Mouse (Mus musculus): ENCODE data around the gene Slc5a5. TPM values are rescaled to one million over a fixed set of nuclear protein-coding genes. Genes with fewer than 3 reads are reported as not detected.
"Not testable (repeated sequence)": the region's sequence is repeated elsewhere in the genome, so short reads cannot be mapped to it uniquely, and the experiment has no call there.

Slc5a5 gene
- total RNA-seq, 2 experiments from 2014 or later = 0.11 TPM; not detected in 1

GRCm38 (mm10) chr8:70902211-70902610, 9.7 kb upstream of the Slc5a5 start:
- no peak for DNase-seq

- DNase-seq = no peak
These were observed 8.4 kb upstream of the Slc5a5 start for GRCm38 (mm10) chr8:70900872-70901387.

- DNase-seq = no peak
These were observed 6.7 kb upstream of the Slc5a5 start for GRCm38 (mm10) chr8:70899226-70899625.

GRCm38 (mm10) chr8:70898661-70899198, 6.2 kb upstream of the Slc5a5 start:
- no peak for DNase-seq

GRCm38 (mm10) chr8:70897681-70898413, 5.3 kb upstream of the Slc5a5 start:
- DNase-seq = peak; percentile 91

- DNase-seq = peak; percentile 93
These were observed 4.6 kb upstream of the Slc5a5 start, which contains the start of gene Rpl18a for GRCm38 (mm10) chr8:70897021-70897680. Rpl18a (minus strand) TSS chr8:70897412.

- DNase-seq = no peak
These were observed 3.9 kb upstream of the Slc5a5 start for GRCm38 (mm10) chr8:70896316-70897020.

GRCm38 (mm10) chr8:70895571-70896259, 3.2 kb upstream of the Slc5a5 start:
- not testable (repeated sequence) for DNase-seq

- no peak for DNase-seq
These were observed 2.4 kb upstream of the Slc5a5 start for GRCm38 (mm10) chr8:70894771-70895545.

GRCm38 (mm10) chr8:70894385-70894720, 1.8 kb upstream of the Slc5a5 start:
- DNase-seq = no peak

GRCm38 (mm10) chr8:70893656-70894384, 1.3 kb upstream of the Slc5a5 start:
- DNase-seq = peak; percentile 88

GRCm38 (mm10) chr8:70892896-70893655, 519 bp upstream of the Slc5a5 start:
- DNase-seq = no peak

- DNase-seq = no peak
These were observed 1.2 kb downstream of the Slc5a5 start for GRCm38 (mm10) chr8:70891356-70891755.

GRCm38 (mm10) chr8:70890656-70891055, 1.9 kb downstream of the Slc5a5 start:
- no peak for DNase-seq

- no peak for DNase-seq
These were observed 4.9 kb downstream of the Slc5a5 start for GRCm38 (mm10) chr8:70887669-70888068.

- DNase-seq = peak; percentile 70
These were observed 6.9 kb downstream of the Slc5a5 start for GRCm38 (mm10) chr8:70885612-70886011.

GRCm38 (mm10) chr8:70884683-70885082, 7.9 kb downstream of the Slc5a5 start:
- no peak for DNase-seq

GRCm38 (mm10) chr8:70884186-70884585, 8.4 kb downstream of the Slc5a5 start:
- no peak for DNase-seq

GRCm38 (mm10) chr8:70880546-70880945, 12.0 kb downstream of the Slc5a5 start:
- DNase-seq = no peak

GRCm38 (mm10) chr8:70880126-70880525, 12.4 kb downstream of the Slc5a5 start:
- DNase-seq = peak; percentile 73
